Mouse (Mus musculus): ENCODE measurements around the gene Map3k6.

Map3k6 gene

DNA sequence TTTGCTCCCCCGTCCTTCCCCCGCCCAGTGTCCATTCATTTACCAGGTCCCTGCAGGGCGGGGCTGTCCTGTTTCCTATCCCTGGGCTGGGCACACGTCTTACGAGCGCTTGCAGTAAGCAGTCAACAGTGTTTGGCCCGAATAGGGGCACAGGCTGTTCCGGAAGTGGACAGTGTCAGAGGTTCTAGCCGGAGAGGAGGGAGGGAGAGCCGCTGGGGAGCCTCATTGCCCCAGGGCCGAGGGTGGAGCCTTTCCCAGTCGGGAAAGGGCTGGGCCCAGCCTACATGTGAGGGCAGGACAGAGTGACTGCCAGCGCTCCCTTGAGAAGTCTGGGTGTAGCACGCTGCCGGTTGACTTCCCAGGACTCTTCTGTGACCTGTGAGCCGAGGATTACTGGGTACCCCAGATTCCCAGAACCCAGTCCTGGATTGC lies at the start of gene Map3k6:
Map3k6 (plus strand) TSS at position 329 of the 432 bp plus-strand sequence.
- DNase-seq, result no peak

DNA sequence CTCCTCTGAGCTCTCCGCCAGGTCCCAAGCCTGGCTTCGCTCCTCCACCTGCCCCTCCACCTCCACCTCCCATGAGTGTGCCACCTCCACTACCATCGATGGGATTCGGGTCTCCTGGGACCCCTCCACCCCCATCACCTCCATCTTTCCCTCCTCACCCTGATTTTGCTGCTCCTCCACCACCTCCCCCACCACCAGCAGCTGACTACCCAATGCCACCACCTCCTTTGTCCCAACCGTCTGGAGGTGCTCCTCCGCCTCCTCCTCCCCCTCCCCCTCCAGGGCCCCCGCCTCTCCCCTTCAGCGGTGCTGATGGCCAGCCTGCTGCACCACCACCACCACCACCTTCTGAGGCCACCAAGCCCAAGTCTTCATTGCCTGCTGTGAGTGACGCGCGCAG lies 46.1 kb upstream of the Map3k6 start:
- DNase-seq, result no peak

- no peak for DNase-seq
These were observed 45.6 kb upstream of the Map3k6 start for GRCm38 (mm10) chr4:133195014-133195413.

DNA sequence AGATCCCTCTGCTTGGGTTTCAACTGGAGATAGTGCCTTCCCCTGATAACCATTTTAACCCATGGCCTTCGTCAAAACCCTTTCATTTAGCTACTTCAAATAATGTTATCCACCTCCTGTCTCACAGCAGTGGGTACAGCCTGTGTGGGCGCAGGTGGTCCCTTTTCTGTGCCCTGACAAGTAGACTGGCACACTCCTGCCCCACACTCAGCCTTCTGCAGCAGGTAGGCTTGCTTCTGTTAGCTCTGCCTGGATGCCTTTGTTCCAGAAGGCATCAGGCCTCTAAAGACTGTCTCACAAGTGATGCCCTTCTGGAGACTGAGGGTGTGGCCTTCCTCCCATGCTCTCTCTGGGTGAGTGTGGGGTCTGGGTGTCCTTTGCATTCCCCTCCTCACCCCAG lies 44.5 kb upstream of the Map3k6 start:
- no peak for DNase-seq

DNA sequence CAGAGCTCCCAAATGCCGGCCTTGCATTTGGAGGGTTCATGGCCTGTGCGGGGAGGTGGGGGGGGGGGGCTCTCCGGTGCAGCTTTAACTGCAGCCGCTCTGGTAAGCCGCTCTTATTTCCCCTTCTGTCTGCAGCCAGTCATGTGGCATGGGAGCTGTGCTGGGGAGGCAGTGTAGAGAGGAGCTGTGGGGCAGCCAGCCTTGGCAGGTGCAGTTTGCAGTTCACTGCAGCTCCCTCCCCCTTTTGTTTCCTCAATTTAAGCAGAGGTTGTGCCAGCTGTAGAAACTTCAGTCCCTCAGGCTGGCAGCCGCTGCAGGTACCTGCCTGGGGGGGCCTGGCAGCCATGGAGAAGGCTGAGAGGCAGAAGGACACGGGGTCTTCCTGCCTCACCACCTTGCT lies 43.8 kb upstream of the Map3k6 start:
- DNase-seq, result no peak

- DNase-seq, result no peak
These were observed 43.3 kb upstream of the Map3k6 start for GRCm38 (mm10) chr4:133197355-133197754.

DNA sequence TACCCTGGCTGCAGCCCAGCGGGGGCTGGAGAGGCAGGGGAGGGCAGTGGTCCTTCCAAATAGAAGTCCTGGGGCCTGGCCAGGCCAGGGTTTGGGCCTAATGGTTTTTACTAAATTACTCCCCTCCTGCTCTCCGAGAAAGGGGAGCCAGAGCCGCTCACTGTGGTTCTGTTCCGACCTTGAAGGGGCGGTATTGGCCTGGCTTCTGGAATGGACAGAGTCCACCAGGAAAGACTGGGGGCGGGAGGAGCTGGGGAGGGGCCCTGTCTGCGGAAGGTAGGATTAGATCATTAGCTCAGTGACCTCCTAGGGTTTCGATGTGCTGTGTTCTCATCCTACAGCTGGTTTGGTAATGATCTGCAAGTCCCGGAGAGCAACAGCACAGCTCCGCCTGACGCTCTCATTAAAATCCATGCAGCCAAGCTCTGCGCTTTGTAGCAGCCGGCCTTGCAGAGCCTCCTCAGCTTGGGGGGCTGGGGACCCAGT lies 42.8 kb upstream of the Map3k6 start:
- peak; percentile 42 to 58 for DNase-seq

DNA sequence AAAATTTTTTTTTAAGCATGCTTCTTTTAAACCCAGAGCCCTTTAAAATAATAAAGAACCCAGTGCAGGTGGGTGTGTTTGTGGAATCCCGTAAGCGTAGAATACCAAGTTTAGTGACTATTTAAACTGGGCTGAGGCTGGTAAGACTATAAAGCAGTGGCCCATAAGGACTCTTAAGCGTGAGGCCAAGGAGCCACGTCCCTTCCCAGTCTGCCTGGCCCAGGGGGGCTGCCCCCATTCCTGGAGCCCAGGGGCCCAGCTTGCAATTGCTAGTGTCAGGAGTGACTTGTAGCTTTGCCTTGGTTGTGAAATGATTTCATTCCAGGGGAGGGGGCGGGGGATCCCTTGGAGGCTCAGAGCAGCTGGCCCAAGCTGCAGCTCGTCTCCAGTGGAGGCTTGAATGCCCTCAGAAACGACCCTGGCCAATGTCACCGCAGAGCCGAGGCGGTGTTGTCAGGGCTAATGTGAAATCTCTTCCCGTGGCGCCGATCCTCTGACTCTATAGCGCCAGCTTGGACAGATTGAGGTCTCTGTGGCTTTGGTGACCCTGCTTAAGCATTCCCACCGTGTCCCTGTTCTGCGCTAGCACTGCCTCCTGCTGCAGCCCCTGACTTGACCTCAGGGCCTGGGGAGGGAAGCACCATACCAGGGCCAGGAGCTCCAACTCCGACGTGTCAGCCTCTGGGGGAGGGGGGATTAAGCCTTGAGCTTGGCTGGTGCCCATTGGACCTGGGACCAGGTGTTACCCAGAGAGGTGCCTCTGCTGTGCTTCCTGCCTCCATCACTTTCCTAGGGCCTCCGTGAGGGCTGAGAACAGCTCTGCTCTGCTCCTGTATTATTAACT lies 42.1 kb upstream of the Map3k6 start:
- peak; percentile 42 to 48 for DNase-seq

DNA sequence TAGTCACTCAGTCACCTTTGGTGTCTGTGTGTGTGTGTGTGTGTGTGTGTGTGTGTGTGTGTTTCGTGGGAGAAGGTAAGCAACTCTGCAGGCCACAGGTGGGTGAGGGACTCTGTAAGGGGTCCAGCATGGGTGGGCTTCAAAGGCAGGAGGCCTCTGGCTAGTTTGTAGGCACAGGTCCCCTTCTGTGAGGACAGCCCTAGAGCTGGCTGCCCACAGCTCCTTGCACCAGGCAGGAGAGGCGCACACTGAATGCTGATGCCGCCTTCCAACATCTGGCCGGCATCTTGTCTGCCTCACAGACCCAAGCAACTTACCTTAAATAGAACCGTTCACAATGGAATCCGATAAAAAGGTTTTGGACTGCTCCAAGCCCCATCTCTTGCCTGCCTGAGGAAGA lies 40.9 kb upstream of the Map3k6 start:
- DNase-seq, result no peak

- peak; percentile 67 to 70 for DNase-seq
These were observed 40.3 kb upstream of the Map3k6 start for GRCm38 (mm10) chr4:133200343-133200742.

DNA sequence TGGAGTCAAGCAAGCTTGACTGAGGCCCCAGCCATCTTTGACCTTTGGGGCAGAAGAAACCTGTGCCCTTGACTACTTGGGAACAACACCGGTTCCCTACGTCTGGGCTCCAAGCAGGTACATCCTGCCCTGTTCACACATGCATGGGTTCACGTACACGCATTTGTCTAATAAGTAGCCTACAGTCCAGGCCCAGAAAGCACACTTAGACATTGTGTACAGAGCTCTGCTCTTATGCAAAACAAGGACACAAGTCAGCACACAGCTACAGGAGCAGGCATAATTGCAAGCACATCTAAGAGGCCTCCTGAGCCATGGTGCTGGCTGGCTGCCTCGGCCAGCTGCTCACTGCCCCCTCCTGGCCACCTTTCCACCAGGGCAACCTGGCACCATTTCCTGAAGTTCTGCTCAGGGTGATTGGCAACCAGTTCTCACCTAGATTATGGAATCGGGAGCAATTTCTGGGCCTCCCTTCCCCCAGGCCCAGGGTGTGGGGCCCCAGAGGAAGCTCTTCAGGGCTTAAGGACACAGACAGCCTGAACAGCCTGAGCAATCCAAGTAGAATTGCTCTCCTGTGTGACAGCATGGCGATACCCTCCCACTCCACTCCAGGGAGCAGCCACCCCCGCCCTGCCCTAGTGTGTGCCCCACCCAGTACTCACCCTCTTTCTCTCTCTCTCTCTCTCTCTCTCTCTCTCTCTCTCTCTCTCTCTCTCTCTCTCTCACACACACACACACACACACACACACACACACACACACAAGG lies 39.4 kb upstream of the Map3k6 start:
- peak; percentile 89 to 90 for DNase-seq

DNA sequence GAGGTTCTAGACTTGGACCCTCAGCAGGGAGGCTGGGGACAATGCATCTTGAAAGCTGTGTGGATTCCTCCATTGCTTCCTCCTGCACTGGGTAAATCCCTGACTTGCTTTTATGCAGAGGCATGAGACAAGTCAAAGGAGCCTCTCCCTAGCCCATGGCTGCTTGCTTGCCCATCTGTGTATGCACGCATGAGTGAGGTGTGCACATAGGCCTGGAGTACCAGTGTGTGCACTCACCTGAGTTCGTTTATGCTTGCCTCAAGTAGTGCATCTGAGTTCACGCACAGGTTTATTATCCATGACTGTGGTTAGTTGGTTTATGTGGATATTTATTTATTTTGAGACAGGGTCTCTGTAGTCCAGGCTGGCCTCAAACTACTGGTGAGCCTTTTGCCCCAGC lies 38.4 kb upstream of the Map3k6 start:
- DNase-seq, result no peak

DNA sequence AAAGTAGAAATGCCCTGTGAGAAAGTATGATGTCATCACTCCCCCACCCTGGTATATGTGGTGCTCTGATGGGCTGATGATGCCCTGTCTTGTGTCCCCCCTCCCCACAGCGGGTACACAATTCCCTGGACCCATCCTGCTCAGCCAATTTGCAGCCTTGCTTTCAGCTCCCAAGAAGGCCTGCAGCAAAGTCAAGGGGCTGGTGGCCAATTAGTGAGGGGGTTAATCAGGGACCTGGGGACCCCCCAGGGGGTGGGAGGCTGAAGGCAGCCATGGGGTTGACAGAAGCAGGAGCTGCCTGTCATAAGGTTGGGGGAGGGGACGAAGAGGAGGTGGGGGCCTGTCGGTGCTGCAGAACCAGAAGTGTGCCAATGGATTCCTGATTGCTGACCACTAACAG lies 37.0 kb upstream of the Map3k6 start:
- DNase-seq, result no peak

DNA sequence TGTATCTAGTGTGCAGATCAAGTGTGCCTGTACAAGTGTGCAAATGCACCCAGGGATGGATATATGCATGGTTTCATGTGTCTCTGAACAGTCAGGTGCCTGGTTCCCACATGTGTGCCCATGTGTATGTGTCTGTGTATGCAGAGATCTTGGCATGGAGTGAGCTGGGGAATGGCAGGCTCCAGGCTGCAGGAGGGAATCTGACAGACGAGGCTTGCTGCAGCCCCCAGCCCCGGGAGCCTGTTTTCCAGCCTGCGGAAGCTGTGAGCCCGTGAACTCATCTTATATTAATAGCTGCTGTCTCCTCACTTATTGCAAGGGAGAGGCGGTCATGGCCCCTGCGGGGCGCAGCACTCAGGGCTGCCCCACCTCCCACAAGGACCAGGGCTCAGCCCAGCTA lies 36.2 kb upstream of the Map3k6 start:
- no peak for DNase-seq

DNA sequence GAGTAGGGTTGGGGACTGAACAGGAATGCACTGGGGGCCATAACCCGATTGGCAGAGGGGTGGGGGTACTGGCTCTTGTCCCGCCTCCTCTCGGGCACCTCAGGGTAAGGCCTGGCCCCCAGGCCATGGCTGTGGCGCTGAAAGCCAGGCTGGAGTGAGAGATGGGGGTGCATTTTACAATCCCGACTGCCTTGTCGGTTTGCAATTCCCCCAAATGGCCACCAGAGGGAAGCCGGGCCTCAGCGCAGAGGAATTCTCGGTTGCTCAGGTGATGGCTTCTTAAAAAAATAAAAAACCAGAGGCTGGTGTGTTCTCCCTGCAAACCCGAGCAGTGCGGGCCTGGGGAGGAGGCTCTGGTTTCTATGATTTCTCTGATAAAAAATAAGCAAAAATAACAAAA lies 31.3 kb upstream of the Map3k6 start:
- peak; percentile 78 to 82 for DNase-seq

DNA sequence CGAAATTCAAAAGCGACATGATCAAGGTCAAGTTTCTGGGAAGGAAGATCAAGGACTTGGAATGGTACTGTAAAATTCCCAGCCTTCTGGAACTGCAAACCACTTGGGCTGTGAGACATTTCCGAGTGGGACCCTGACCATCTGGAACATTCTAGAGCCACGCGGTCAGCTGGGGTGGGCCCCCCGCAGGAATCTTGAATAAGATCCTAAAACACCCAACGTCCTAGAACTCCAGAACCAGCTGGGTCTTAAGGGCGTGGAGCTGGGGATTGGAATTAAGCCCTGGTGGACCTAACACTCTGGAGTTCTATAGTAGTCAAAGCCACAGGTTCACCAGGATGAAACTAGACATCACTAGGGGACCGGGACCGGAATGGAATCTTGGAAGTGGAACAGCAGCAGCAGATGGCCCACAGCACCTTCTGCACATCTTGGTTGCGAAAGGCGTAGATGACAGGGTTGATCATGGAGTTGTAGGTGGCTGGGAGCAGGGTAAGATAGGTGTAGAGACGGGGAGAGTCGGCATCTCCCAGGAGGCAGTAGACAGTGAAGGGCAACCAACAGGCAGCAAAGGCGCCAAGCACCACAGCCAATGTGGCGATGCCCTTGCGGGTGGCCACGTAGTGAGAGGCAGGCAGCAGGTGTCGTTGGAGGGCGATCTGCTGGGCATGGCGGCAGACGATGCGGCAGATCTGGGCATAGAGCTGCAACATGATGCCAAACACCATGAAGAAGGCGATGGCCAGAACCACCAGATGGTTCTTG lies 30.4 kb upstream of the Map3k6 start:
- peak; percentile 75 to 77 for DNase-seq

DNA sequence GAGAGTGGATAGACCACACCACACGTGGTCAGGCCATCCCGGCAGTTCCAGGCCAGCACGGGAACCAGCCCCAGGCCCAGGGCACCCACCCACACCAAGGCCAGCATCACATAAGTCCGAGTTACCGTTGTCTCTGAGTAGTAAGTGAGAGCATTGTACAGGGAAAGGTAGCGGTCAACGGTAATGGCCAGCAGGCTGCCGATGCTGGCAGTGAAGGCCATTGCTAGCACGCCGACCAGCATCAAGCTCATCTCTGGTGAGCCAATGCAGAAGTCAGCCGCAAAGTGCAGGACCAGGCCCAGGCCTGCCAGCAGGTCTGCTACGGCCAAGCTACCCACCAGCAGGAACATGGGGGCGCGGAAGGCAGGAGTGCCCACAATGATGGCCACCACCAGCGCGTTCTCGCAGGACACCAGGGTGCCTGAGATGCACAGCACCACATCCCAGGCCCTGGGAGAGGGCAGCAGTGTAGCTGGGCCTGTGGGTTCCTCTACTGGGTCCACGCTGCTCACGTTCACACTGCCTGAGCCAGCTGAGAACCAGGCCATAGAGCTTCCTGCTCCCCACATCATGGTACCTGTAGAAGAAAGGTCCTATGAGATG lies 29.7 kb upstream of the Map3k6 start:
- DNase-seq, result peak in 1 of 2 experiments; percentile 60

DNA sequence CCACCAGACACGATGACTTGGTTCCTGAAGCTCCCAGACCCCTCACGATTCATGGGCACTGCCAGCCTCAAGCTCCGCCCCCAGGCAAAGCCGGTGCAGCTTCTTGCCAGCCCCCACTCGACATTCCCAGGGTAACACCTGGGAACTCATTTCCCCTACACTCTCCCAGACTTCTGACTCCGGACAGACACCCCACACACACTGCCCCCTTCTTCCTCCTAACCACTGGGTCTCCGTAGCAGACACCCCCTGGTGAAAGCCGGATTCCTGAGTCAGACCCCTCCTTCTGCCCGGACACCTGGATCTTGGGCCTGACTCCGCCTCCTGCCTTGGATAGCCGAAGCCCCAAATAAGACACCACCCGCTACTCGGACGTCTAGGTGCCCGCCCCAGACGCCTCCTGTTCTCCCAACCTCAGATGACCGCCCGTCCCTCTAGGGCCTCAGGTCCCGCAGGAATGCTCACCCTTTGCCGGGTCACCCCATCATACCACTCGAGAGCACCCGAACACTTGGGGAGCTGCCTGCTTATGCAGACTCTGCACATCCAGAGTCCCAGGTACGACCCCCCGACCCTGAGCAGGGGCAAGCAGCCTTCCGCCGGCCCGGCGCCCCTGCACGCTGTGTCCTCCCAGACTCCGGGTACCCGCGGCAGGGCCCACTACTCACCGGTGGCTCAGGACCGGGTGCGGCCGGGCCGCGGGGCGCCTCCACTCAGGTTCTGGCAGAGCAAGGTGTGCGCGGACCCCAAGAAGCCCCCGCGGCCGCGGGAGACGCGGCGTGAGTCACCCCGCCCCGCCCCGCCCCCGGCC lies 28.7 kb upstream of the Map3k6 start, which contains the start of the genes Cd164l2 and Gpr3:
Cd164l2 (plus strand) TSS at position 381 of the 811 bp plus-strand sequence.
Gpr3 (minus strand) TSS at position 786 of the 811 bp plus-strand sequence.
- peak; percentile 66 to 73 for DNase-seq

- peak; percentile 92 to 94 for DNase-seq
These were observed 27.9 kb upstream of the Map3k6 start for GRCm38 (mm10) chr4:133212562-133213267.

- DNase-seq, result peak; percentile 59 to 72
These were observed 27.4 kb upstream of the Map3k6 start for GRCm38 (mm10) chr4:133213268-133213590.

DNA sequence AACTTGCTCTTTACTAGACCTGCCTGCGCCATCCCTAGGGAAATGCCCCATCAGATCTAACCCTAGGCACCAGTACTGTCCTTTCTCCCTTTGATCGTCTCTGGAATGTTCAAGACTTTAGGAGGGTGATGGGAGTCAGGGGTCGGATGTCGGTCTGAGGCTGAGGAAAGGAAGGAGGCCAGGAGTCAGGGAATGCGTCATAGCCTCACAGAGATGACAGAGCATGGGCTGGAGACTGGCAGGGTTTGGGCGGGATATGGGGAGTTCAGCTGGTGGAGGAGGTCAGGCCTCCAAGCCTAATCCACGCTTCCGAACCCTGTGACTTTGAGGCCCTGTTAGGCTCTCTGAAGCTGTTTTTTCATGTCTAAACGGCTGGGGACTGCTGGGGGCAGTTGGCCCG lies 27.0 kb upstream of the Map3k6 start:
- DNase-seq, result peak in 1 of 2 experiments; percentile 25

Measured in cerebellum, postnatal 14 days (tissue).